Mouse (Mus musculus): Measurements from ENCODE around the gene Ptprj. TPM values are rescaled to one million over a fixed set of nuclear protein-coding genes. Genes with fewer than 3 reads are reported as not detected.
A peak's percentile ranks its signal among the peaks of the same experiment; 100 is the strongest.

The Ptprj gene
- polyA plus RNA-seq, 1 experiment from 2014 or later, result 2.8 TPM

DNA sequence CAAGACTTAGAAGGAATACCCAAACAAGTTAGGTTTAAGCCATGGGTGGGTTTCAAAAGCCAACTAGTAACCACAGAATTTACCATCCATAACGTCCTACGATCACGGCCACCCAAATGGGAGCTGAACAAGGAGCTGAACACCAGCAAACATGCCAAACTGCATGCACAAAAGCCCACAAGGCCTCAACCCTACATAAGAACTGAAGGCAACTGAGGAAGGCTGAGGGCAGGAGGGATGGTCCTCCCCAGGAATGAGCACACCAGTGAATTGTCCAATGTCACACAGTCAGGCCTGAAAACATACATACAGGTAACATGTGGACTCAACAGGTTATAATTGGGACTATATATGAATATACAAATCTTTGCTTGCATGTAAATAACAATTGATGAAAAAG, 20.6 kb upstream of the Ptprj start:
- H3K9ac ChIP-seq, result no peak overlapping the region
- ATAC-seq (ENCODE audit: insufficient number of reproducible peaks, insufficient read depth, low FRiP score, low TSS enrichment, low read depth), result no peak
- H3K4me1 ChIP-seq, result no peaks in the 10 kb centered on the region
- H3K27me3 ChIP-seq, result no peaks in the 10 kb centered on the region; the same call in 1 of the 2 replicates
- H3K9me3 ChIP-seq, result no peaks in the 10 kb centered on the region
- WGBS, result 89% methylated on average over 3 of the region's 3 CpGs
- no peak overlapping the region for H3K4me3 ChIP-seq
- no peak overlapping the region for H3K27ac ChIP-seq
- H3K4me2 ChIP-seq, result no peak overlapping the region
- H3K36me3 ChIP-seq, result no peaks in the 10 kb centered on the region

- H3K27me3 ChIP-seq, result 0 out of 2 replicates have a peak, but pooled peaks cover 5% of the 10 kb centered on the region
- no peaks in the 10 kb centered on the region for H3K4me1 ChIP-seq
- no peak overlapping the region for H3K27ac ChIP-seq
- 88% methylated on average over 1 of the region's 1 CpGs for WGBS
- H3K9ac ChIP-seq, result no peak overlapping the region
- no peaks in the 10 kb centered on the region for H3K9me3 ChIP-seq
- H3K4me2 ChIP-seq, result no peak overlapping the region
- ATAC-seq (ENCODE audit: insufficient number of reproducible peaks, insufficient read depth, low FRiP score, low TSS enrichment, low read depth), result no peak
- no peaks in the 10 kb centered on the region for H3K36me3 ChIP-seq
- H3K4me3 ChIP-seq, result no peak overlapping the region
Observed at GRCm38 (mm10) chr2:90588141-90588540, 7.7 kb upstream of the Ptprj start.

GRCm38 (mm10) chr2:90584506-90584905, 4.1 kb upstream of the Ptprj start:
- Histone ChIP-seq H3K9me3 (no peaks in the 10 kb centered on the region), H3K27me3 (peaks cover 5% of the 10 kb centered on the region; the same call in 1 of the 2 replicates), H3K4me2 (no peak overlapping the region), H3K4me3 (no peak overlapping the region), H3K36me3 (no peaks in the 10 kb centered on the region), H3K27ac (no peak overlapping the region), H3K9ac (no peak overlapping the region), H3K4me1 (peaks cover 8% of the 10 kb centered on the region; the same call in 1 of the 2 replicates)
- WGBS, result 54% methylated on average over 4 of the region's 4 CpGs
- ATAC-seq (ENCODE audit: insufficient number of reproducible peaks, insufficient read depth, low FRiP score, low TSS enrichment, low read depth), result no peak

GRCm38 (mm10) chr2:90583628-90584131, 3.2 kb upstream of the Ptprj start:
- Histone ChIP-seq H3K27ac (no peak overlapping the region), H3K4me3 (no peak overlapping the region), H3K9ac (no peak overlapping the region), H3K4me1 (peaks cover 8% of the 10 kb centered on the region; the same call in 1 of the 2 replicates), H3K4me2 (no peak overlapping the region), H3K27me3 (peaks cover 5% of the 10 kb centered on the region; the same call in 1 of the 2 replicates), H3K9me3 (no peaks in the 10 kb centered on the region), H3K36me3 (no peaks in the 10 kb centered on the region)
- 33% methylated on average over 5 of the region's 5 CpGs for WGBS
- no peak for ATAC-seq (ENCODE audit: insufficient number of reproducible peaks, insufficient read depth, low FRiP score, low TSS enrichment, low read depth)

DNA sequence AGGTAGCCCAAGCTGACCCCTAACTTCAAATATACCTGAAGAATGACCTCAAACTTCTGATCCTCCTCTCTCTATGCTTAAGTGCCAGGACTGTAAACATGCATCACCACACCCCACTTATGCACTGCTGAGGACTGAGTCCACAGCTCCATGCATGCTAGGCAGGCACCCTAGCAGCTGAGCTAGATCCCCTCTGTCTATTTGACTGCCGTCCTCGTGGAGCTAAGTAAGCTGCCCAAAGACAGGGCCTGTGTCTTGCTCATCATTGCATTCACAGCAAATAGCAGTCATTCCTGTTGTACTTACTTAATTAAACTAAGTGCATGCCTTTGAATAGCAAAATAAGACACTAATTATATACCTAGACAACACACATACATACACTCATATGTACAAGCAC, 2.4 kb upstream of the Ptprj start:
- Histone ChIP-seq H3K27me3 (peaks cover 5% of the 10 kb centered on the region; the same call in 1 of the 2 replicates), H3K4me2 (no peak overlapping the region), H3K36me3 (no peaks in the 10 kb centered on the region), H3K4me3 (no peak overlapping the region), H3K9ac (no peak overlapping the region), H3K4me1 (peaks cover 10% of the 10 kb centered on the region), H3K9me3 (no peaks in the 10 kb centered on the region), H3K27ac (no peak overlapping the region)
- no peak for ATAC-seq (ENCODE audit: insufficient number of reproducible peaks, insufficient read depth, low FRiP score, low TSS enrichment, low read depth)
- WGBS, result 60% methylated on average over 2 of the region's 2 CpGs

DNA sequence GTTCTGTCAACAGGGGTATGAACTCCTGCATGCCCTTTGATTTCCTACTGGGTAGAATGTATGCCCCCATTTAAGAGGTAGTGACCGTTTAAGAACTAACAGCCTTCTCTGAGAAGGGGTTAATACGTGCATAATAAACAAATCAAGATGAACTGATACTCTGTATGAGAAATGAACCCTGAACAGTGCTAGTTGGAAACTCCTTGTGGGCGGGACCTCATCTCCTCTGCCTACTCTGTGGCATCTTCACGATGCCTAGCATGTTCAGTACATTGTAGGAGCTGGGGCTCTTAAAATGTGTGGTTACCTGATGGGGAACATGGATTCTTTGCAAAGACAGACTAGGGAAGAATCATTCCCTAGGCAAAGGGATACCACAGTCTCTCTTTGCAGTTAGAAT, 1.9 kb upstream of the Ptprj start:
- no peak overlapping the region for H3K4me2 ChIP-seq
- ATAC-seq (ENCODE audit: insufficient number of reproducible peaks, insufficient read depth, low FRiP score, low TSS enrichment, low read depth), result no peak
- WGBS, result 69% methylated on average over 4 of the region's 4 CpGs
- no peak overlapping the region for H3K9ac ChIP-seq
- H3K36me3 ChIP-seq, result no peaks in the 10 kb centered on the region
- peaks cover 5% of the 10 kb centered on the region; the same call in 1 of the 2 replicates for H3K27me3 ChIP-seq
- H3K4me3 ChIP-seq, result no peak overlapping the region
- H3K27ac ChIP-seq, result no peak overlapping the region
- H3K9me3 ChIP-seq, result no peaks in the 10 kb centered on the region
- peaks cover 10% of the 10 kb centered on the region for H3K4me1 ChIP-seq

GRCm38 (mm10) chr2:90581796-90582125, 1.3 kb upstream of the Ptprj start:
- H3K27me3 ChIP-seq, result peaks cover 5% of the 10 kb centered on the region; the same call in 1 of the 2 replicates
- no peaks in the 10 kb centered on the region for H3K36me3 ChIP-seq
- H3K4me3 ChIP-seq, result no peak overlapping the region
- H3K4me1 ChIP-seq, result peaks cover 10% of the 10 kb centered on the region
- no peak overlapping the region for H3K4me2 ChIP-seq
- H3K27ac ChIP-seq, result no peak overlapping the region
- H3K9ac ChIP-seq, result no peak overlapping the region
- no peak for ATAC-seq (ENCODE audit: insufficient number of reproducible peaks, insufficient read depth, low FRiP score, low TSS enrichment, low read depth)
- 20% methylated on average over 1 of the region's 1 CpGs for WGBS
- no peaks in the 10 kb centered on the region for H3K9me3 ChIP-seq

DNA sequence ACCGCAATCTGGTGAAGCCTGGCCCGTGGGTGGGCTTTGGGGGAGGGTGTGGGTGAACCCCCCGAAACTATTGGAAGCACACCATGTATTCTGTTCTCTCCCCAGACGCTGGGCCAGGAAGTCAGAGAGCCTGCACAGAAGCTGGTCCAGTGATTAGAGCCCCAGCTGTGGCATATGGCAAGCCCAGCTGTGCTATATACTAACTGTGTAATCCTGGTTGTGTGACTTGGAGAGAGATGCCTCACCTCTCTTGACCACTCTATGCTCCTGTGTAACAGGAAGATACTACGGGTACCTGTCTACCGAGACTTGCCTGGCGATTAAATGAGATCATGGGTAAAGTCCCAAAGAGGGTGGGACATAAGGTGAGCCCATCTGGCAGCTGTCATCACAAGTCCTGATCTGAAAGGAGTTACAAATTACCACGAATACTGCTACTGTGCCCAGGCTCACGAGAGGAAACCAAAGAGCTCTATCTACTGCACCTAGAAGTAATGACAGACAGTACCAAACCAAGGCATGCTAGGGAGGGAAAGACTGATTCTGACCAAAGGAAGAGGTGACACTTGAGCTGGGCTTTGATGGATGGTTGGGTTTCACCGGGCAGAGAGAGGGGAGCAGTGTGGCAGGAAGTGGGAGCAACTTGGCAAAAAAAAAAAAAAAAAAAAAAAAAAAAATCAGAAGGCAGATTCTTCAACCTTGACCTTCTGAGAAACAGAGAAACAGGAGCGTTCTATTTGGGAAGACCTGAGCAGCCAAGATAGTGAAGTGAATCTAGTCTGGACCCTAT, 754 bp upstream of the Ptprj start:
- H3K9ac ChIP-seq, result peak overlapping the region; percentile 87
- H3K9me3 ChIP-seq, result no peaks in the 10 kb centered on the region
- H3K4me2 ChIP-seq, result peak overlapping the region; percentile 99
- H3K4me3 ChIP-seq, result peak overlapping the region; percentile 81
- ATAC-seq (ENCODE audit: insufficient number of reproducible peaks, insufficient read depth, low FRiP score, low TSS enrichment, low read depth), result no peak
- H3K27ac ChIP-seq, result peak overlapping the region; percentile 82; the same call in 1 of the 2 replicates
- no peaks in the 10 kb centered on the region for H3K36me3 ChIP-seq
- 11% methylated on average over 11 of the region's 11 CpGs for WGBS
- H3K4me1 ChIP-seq, result peaks cover 10% of the 10 kb centered on the region
- H3K27me3 ChIP-seq, result peaks cover 5% of the 10 kb centered on the region; the same call in 1 of the 2 replicates

- ATAC-seq (ENCODE audit: insufficient number of reproducible peaks, insufficient read depth, low FRiP score, low TSS enrichment, low read depth), result peak; percentile 33; the same call in 1 of the 2 replicates
- Histone ChIP-seq H3K9me3 (no peaks in the 10 kb centered on the region), H3K27me3 (peaks cover 5% of the 10 kb centered on the region; the same call in 1 of the 2 replicates), H3K27ac (peak overlapping the region; percentile 82), H3K4me2 (peak overlapping the region; percentile 99), H3K36me3 (no peaks in the 10 kb centered on the region), H3K4me1 (peaks cover 10% of the 10 kb centered on the region), H3K9ac (peak overlapping the region; percentile 87), H3K4me3 (peak overlapping the region; percentile 81)
- WGBS, result under 1% methylated on average over 44 of the region's 44 CpGs
Observed at GRCm38 (mm10) chr2:90579728-90580235, 665 bp downstream of the Ptprj start.

GRCm38 (mm10) chr2:90579038-90579727, 1.3 kb downstream of the Ptprj start:
- Histone ChIP-seq H3K36me3 (no peaks in the 10 kb centered on the region), H3K27ac (no peak overlapping the region; the same call in 1 of the 2 replicates), H3K9ac (peak overlapping the region; percentile 87), H3K27me3 (peaks cover 5% of the 10 kb centered on the region; the same call in 1 of the 2 replicates), H3K9me3 (no peaks in the 10 kb centered on the region), H3K4me3 (peak overlapping the region; percentile 81), H3K4me2 (peak overlapping the region; percentile 99), H3K4me1 (peaks cover 12% of the 10 kb centered on the region)
- WGBS, result 1% methylated on average over 23 of the region's 23 CpGs
- no peak for ATAC-seq (ENCODE audit: insufficient number of reproducible peaks, insufficient read depth, low FRiP score, low TSS enrichment, low read depth)

GRCm38 (mm10) chr2:90577451-90578279, 2.8 kb downstream of the Ptprj start:
- Histone ChIP-seq H3K27ac (no peak overlapping the region), H3K9ac (no peak overlapping the region), H3K4me3 (no peak overlapping the region), H3K27me3 (no peaks in the 10 kb centered on the region; the same call in 1 of the 2 replicates), H3K36me3 (no peaks in the 10 kb centered on the region), H3K4me1 (peaks cover 18% of the 10 kb centered on the region), H3K4me2 (no peak overlapping the region), H3K9me3 (no peaks in the 10 kb centered on the region)
- 85% methylated on average over 7 of the region's 7 CpGs for WGBS
- no peak for ATAC-seq (ENCODE audit: insufficient number of reproducible peaks, insufficient read depth, low FRiP score, low TSS enrichment, low read depth)

All from embryonic facial prominence, embryonic 13.5 days (tissue).